Mouse (Mus musculus) liver, adult (tissue): ENCODE data around the gene Mars.

Source experiments
- GATA4 ChIP-seq: IDR thresholded peaks from 2 replicates; pipeline ENCODE4 v1.6.1; 2014; ENCODE audit warnings: mild to moderate bottlenecking, low read length; ENCODE audit not compliant: insufficient replicate concordance

Mars gene

DNA sequence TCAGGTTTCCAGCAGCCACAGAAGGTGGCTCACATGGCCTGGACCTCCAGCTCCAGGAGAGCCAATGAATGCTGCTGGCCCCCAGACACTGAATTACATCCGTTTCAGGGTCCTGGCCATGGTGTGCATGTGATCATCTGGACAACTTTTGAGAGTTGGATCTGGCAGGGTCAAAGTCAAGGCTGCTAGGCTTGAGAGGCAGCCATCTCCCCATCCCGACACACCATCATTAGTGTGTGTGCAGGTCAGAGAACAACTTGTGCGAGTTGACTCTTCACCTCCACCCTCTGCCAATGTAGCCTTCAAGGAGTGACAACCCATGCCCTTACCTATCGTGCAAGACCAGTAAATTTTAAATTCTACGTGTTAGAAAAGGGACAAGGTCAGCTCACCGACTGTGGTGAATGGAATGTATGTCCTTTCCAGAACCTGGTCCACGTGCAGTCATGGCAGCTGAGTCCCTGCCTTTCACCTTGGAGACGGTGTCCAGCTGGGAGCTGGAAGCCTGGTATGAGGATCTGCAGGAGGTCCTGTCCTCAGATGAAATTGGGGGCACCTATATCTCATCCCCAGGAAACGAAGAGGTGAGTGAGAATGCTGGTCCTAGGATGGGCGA lies 16.6 kb downstream of the Mars start:
- no peak for TF ChIP-seq GATA4

DNA sequence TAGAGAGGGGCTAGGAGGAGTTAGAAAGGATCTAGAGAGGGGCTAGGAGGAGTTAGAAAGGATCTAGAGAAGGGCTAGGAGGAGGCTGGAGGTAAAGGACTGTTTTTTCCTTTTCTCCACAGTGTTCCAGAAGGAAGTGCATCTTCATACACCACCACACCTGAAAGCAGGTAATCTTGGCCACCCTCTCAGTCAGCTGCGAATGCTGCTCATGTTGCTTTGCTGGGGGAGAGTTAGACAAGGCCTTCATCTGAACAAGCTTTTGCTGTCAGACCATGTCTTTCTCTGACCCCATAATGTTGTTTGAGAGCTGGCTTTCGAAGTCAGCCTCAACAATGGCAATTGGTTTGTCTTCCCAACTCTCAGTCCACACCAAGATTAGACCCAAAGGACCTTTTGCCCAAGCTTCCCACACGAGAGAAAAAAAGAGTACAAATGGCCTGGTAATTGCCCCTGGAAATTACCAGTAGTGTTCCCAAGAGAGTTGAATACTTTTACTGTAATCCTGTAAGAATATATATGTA lies 17.9 kb downstream of the Mars start:
- no peak for TF ChIP-seq GATA4

DNA sequence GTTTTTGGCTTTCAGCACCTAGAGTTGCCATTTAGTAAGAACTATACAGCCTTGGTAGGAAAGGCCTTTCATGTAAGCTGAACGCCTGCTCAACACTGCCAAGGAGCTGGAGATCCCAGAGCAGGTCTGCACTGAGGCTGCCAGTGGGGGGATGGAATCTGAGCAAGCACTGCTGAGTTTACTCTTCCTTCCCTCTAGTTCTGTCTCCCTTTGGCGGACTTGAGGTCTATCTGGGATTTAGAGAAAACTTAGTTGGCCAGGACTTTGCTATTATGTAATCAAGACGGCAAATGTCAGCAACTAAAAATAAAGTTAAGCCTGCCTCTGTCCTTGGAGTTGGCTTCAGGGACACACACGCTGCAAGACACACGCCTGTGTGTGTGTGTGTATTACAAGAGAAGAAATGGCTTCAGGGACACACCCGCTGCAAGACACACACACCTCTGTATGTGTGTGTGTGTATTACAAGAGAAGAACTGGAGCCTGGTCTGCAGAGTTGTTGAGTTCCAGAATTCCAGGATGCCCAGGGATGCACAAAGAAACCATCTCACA lies 18.5 kb downstream of the Mars start:
- TF ChIP-seq GATA4 = no peak

- no peak for TF ChIP-seq GATA4
Measured at GRCm38 (mm10) chr10:127291881-127292638, 19.5 kb downstream of the Mars start.

DNA sequence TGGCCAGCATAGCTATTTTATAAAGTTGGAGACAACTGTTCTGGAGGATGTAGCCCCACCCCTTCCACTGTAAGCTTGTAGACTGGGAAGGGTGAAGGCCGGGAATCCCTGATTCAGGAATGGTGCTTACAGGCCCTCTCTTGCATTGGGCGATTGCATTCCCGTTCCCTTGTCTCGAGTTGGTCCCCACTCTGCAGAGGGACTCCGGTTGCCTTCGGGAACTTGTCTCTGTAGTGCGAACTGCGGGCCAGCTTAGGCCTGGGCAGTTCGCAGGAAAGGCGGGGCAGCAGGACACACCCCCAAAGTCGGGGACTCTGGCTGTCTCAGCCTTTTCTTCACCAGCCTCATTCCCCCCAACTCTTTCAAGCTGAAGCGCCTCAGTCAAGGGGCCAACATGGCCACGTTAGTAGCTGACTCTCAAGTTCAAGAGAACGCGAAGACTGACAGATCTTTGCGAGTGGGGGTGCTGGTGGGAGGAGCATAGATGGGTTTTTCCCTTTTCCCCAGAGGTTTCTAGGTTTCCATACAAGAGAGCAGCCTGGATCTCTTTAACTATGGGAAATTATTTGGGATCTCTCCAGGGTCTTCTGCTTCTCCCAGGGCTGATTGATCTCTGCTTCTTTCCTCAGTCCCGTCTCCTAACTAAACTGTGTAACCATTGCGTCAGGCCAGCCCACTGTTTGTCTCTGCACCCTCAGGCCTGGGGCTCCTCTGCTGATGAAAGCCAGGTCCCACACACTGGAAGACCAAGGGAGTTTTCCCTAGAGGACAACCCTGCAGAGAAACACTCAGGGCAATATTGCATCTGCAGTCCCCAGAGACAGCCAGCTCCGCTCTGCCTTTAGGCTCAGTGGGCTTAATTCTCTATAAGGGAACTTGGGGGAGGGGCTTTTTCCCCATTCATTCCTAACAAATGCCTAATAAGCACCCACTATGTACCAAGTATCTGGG lies 20.4 kb downstream of the Mars start:
- no peak for TF ChIP-seq GATA4

DNA sequence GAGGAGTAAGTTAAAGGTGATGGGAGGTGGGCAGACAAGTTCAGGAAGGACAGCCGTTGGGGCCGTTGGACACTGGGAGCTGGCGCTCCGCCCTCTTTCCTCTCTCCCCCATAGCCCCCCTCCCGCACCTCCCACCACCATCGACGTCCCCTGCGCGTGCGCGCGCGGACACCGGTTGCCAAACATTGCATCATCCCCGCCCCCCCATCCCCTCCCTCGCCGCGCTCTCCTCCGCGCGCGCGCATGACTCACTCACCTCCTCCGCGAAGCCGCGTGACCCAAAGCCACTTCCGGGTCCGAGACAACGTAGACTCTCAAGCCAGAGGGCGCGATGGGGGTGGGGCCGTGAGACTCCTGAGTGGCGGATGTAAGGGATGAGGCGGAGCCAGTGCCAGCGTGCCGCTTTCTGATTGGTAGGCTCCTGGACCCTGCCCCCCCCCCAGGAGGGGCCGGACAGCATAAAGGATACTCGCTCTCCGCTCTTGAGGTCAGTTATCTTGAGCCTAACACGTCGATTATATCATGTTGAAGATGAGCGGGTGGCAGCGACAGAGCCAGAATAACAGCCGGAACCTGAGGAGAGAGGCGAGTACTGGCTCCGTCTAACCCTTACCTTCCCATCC lies 21.2 kb downstream of the Mars start:
- TF ChIP-seq GATA4 = peak; percentile 94; the same call in 1 of the 2 replicates

DNA sequence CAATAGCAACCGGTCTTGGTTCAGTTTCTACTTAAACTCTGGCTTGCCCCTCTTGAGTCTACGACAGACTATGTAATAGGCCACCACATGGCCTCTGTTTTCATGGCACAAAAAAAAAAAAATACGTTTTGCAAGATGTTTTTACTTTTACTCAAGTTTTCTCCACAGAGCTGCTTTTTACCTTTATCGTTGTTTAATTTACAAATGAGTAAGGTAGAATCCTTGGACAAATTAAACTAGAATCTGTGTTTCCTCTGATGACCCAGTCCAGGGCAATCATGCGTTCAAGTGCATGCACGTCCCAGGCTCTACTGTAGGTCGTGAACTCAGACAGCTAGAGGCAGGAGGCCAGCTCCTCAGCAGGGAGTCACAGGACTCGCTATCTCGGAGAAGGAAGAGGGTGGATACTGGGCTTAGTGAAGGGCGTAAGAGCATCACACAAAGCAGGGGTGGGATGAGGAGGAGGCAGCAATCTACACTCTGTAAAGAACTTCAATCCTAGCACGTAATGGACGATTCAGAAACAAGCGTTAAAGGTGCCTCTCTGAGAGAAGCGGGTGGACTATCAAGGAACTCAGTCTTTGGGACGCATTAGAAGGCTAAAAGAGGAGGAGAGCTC lies 21.9 kb downstream of the Mars start:
- peak; percentile 82; the same call in 1 of the 2 replicates for TF ChIP-seq GATA4

GRCm38 (mm10) chr10:127288800-127289572 lies 22.6 kb downstream of the Mars start, which contains the start of gene Mbd6:
Gene Mbd6 (minus strand): TSS chr10:127289018.
- peak; percentile 57; the same call in 1 of the 2 replicates for TF ChIP-seq GATA4

DNA sequence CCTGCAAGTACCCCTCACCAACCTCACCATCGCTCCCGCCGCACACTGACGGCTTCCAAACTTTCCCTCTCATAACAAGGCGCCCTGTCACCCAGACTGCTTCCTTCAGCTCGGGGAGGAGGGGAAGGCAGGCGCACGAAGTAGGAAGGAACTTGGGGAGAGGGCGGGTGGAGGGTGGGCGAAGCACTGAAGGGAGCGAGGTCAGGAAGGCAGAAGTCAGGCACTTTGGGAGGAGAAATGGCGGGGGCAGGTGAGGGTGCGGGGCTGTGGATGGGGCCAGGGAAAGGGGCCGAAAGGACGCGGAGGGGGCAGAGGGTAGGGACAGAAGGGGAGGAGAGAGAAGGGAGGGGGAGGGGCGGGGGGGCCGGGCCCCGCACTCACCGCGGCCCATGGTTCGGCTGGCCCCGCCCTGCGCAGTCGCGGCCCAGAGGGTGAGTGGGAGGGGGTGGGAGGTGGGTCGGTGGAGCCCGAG lies 23.2 kb downstream of the Mars start:
- no peak for TF ChIP-seq GATA4

- no peak for TF ChIP-seq GATA4
Measured at GRCm38 (mm10) chr10:127287936-127288293, 23.7 kb downstream of the Mars start.

- no peak for TF ChIP-seq GATA4
Measured at GRCm38 (mm10) chr10:127287271-127287935, 24.2 kb downstream of the Mars start.

- no peak for TF ChIP-seq GATA4
Measured at GRCm38 (mm10) chr10:127286730-127287129, 24.9 kb downstream of the Mars start.

DNA sequence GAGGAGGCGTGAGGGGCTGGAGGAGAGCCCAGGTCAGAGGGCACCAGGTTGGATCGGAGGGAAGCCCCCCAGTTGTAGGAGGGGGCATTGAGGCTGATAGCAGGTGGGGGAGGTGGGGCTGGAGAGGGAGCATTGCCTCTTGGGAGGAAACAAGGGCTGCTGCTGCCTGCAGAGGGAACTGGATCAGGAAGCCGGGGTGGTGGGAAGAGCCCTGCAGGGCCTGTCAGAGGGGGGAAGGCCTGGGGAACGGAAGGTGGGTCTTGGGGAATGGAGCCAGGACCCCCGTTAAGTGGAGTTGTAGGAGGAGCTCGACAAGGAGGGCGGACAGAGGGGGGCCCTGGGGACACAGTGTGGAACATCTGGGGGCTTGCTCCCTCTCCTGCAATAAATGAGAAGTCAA lies 25.4 kb downstream of the Mars start:
- TF ChIP-seq GATA4 = no peak

DNA sequence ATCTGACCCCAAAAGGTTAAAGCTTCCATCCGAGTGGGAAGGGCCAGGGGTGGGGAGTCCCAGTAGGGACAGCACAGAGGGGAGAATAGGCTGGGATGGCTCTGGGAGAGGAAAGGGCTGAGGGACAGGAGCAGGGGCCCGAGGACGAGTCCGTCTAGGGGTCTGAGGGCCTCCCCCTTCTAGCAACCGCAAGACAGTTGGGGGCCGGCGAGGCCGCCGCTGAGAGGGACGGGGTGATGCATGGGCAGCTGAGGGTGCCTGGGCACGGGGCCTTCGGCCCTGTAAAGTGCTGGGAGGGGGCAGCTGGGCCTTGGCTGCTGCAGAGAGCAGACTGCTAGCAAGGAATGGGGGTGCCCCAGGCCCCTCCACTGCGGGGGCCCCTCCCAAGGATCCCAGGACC lies 25.9 kb downstream of the Mars start:
- no peak for TF ChIP-seq GATA4
